Mouse (Mus musculus) urinary bladder, adult 18-20 months (tissue): ENCODE results near the gene Xbp1.
"Not testable (repeated sequence)": the region's sequence is repeated elsewhere in the genome, so short reads cannot be mapped to it uniquely, and the experiment has no call there.

Experiments
- DNase-seq, 2 experiments: peaks; one replicate each; pipeline ENCODE4 v3.0.0; 2022; ENCODE audit warnings: low spot score in 2 of 2, mixed read lengths in 2 of 2

Gene Xbp1

GRCm38 (mm10) chr11:5520412-5521265 is at the start of gene Xbp1:
Gene Xbp1 (plus strand): TSS chr11:5520659.
- peak; percentile 98 for DNase-seq

GRCm38 (mm10) chr11:5474130-5474529 is 46.3 kb upstream of the Xbp1 start:
- peak; percentile 42 to 48 for DNase-seq

- not testable (repeated sequence) for DNase-seq
Observed at GRCm38 (mm10) chr11:5475556-5476118, 44.8 kb upstream of the Xbp1 start.

GRCm38 (mm10) chr11:5476806-5477205 is 43.7 kb upstream of the Xbp1 start:
- DNase-seq = no peak

GRCm38 (mm10) chr11:5478193-5478592 is 42.3 kb upstream of the Xbp1 start:
- DNase-seq = no peak

GRCm38 (mm10) chr11:5478831-5479230 is 41.6 kb upstream of the Xbp1 start:
- DNase-seq = no peak

GRCm38 (mm10) chr11:5482581-5482980 is 37.9 kb upstream of the Xbp1 start:
- DNase-seq = no peak

- DNase-seq = peak; percentile 56 to 61
Observed at GRCm38 (mm10) chr11:5485193-5486011, 35.1 kb upstream of the Xbp1 start.

- DNase-seq = not testable (repeated sequence)
Observed at GRCm38 (mm10) chr11:5489433-5489832, 31.0 kb upstream of the Xbp1 start.

GRCm38 (mm10) chr11:5490989-5491656 is 29.3 kb upstream of the Xbp1 start:
- DNase-seq = no peak

- DNase-seq = no peak
Observed at GRCm38 (mm10) chr11:5491912-5492311, 28.5 kb upstream of the Xbp1 start.

- DNase-seq = no peak
Observed at GRCm38 (mm10) chr11:5493869-5494268, 26.6 kb upstream of the Xbp1 start.

GRCm38 (mm10) chr11:5495286-5495832 is 25.1 kb upstream of the Xbp1 start:
- no peak for DNase-seq

- no peak for DNase-seq
Observed at GRCm38 (mm10) chr11:5495906-5496305, 24.6 kb upstream of the Xbp1 start.

GRCm38 (mm10) chr11:5496559-5497248 is 23.8 kb upstream of the Xbp1 start:
- DNase-seq = no peak

- no peak for DNase-seq
Observed at GRCm38 (mm10) chr11:5498422-5498821, 22.0 kb upstream of the Xbp1 start.

- no peak for DNase-seq
Observed at GRCm38 (mm10) chr11:5498931-5499661, 21.4 kb upstream of the Xbp1 start.

GRCm38 (mm10) chr11:5499961-5500644 is 20.4 kb upstream of the Xbp1 start:
- DNase-seq = no peak

- no peak for DNase-seq
Observed at GRCm38 (mm10) chr11:5500903-5501741, 19.3 kb upstream of the Xbp1 start.
